Mouse (Mus musculus): ENCODE data around the gene Trio.

DNA sequence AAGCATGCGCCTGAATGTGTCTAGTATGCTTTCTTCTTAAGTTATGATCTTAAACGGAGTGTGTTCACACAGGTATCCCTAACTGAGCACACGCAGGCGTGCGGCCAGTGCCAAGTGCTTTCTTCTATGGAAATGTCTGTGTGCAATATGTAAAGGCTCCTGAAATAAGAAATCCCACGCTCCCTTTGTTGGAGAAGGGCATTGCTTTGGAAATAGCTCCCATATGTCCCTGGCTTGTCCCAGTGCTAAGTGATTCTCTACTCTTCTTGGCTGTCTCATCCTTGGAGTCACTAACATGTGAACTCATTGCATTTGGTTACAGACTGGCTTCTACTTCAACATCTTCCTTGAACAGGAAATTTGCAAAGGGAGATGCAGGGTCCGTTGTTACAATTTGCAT, 340.8 kb downstream of the Trio start:
- no peak for TF ChIP-seq TAL1 (conservative IDR thresholded peaks at IDR 0.05; ENCODE audit: low read depth, low read length)
- TF ChIP-seq CTCF (IDR thresholded peaks at IDR 0.05; ENCODE audit: low read depth, low read length) = no peak

Data from G1E (cell line).